Mouse (Mus musculus) kidney, postnatal 4 days (tissue): ENCODE measurements around the gene Scarb1.

Experiments
- DNase-seq, 2 experiments: peaks; one replicate each; pipeline ENCODE4 v3.0.0; 2021; ENCODE audit warnings: mixed read lengths in 2 of 2

Scarb1 gene

GRCm38 (mm10) chr5:125232443-125232979 is 108.4 kb downstream of the Scarb1 start:
- no peak for DNase-seq

GRCm38 (mm10) chr5:125230463-125230862 is 110.4 kb downstream of the Scarb1 start:
- no peak for DNase-seq

DNA sequence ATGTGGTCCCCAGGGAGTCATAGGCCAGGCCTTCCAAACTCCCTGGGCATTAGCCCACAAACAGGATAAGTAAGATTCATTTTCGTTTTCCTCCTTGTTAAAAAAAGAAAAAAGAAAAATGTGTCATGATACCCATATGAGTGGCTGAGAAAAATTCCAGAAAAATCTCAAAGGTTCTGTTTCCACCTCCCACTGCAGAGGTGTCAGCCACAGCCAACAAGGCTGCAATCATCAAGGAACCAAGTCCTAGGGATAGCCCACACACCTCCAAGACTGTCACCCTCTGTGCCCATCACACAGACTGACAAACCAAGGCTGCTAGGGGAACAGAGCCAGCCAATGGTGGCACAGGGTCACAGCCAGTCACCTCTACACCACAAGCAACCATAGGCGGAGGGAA is 111.8 kb downstream of the Scarb1 start:
- DNase-seq: no peak

GRCm38 (mm10) chr5:125227699-125228098 is 113.2 kb downstream of the Scarb1 start:
- no peak for DNase-seq
